Comparison of ENCODE assay signal across 17 mouse cellular contexts in genomic region chr19:58243604-58244003, GRCm38 (mm10).
DNase-seq lines count a peak whose midpoint lies in the region; ATAC-seq and TF ChIP-seq lines count a peak whose summit lies in the region.
"Had no signal": no experiment of that assay in that cellular context is flagged by ENCODE, and none has a peak within 500 bp of the region (broad histone marks: within the 10 kb centered on the region; RNA-seq: fewer than 3 reads in every experiment).

No protein-coding gene starts in this region.

- 75% methylated on average over 1 of the region's 1 CpGs for WGBS in kidney, embryonic 16.5 days
- 41% methylated on average over 1 of the region's 1 CpGs for WGBS in liver, embryonic 12.5 days (ENCODE audit: insufficient replicate concordance)
- 71% methylated on average over 1 of the region's 1 CpGs for WGBS in forebrain, embryonic 10.5 days
- WGBS in kidney, adult 2 months: 59% methylated on average over 1 of the region's 1 CpGs

- no peak for TF ChIP-seq POLR2A in kidney, adult 2 months (IDR thresholded peaks at IDR 0.05; ENCODE audit: low read depth, low read length)

- no peak for TF ChIP-seq CTCF in kidney, adult 2 months (conservative IDR thresholded peaks at IDR 0.05; ENCODE audit: insufficient read depth, insufficient read length, low read depth, low read length)

- peaks cover 12% of the 10 kb centered on the region for H3K4me1 ChIP-seq in kidney, embryonic 16.5 days (ENCODE audit: insufficient read depth, low read length)
- peaks cover 7% of the 10 kb centered on the region for H3K4me1 ChIP-seq in liver, embryonic 12.5 days
- H3K4me1 ChIP-seq in forebrain, embryonic 10.5 days: peaks cover 30% of the 10 kb centered on the region
- H3K4me1 ChIP-seq in kidney, adult 2 months (ENCODE audit: control insufficient read depth, insufficient read depth, low read length): no peaks in the 10 kb centered on the region

- H3K27me3 ChIP-seq in kidney, embryonic 16.5 days (ENCODE audit: insufficient read depth, low read length): no peaks in the 10 kb centered on the region
- no peaks in the 10 kb centered on the region; the same call in 1 of the 2 replicates for H3K27me3 ChIP-seq in liver, embryonic 12.5 days (replicated peaks)
- H3K27me3 ChIP-seq in forebrain, embryonic 10.5 days (ENCODE audit: poor library complexity, severe bottlenecking): peaks cover 33% of the 10 kb centered on the region
- H3K27me3 ChIP-seq in kidney, adult 2 months (replicated peaks; ENCODE audit: control insufficient read depth, insufficient read depth, low read length): no peaks in the 10 kb centered on the region

- no peaks in the 10 kb centered on the region for H3K36me3 ChIP-seq in kidney, embryonic 16.5 days (ENCODE audit: insufficient read depth, low read length)
- no peaks in the 10 kb centered on the region for H3K36me3 ChIP-seq in liver, embryonic 12.5 days
- no peaks in the 10 kb centered on the region for H3K36me3 ChIP-seq in forebrain, embryonic 10.5 days (replicated peaks)
- H3K36me3 ChIP-seq in kidney, adult 2 months (ENCODE audit: control insufficient read depth, insufficient read depth, low read length): no peaks in the 10 kb centered on the region
- H3K36me3 ChIP-seq: embryonic facial prominence, embryonic 15.5 days; hindbrain, embryonic 10.5 days had no signal

- no peaks in the 10 kb centered on the region for H3K9me3 ChIP-seq in kidney, embryonic 16.5 days (ENCODE audit: low read length)
- no peaks in the 10 kb centered on the region for H3K9me3 ChIP-seq in liver, embryonic 12.5 days (replicated peaks)
- H3K9me3 ChIP-seq in forebrain, embryonic 10.5 days: no peaks in the 10 kb centered on the region
- H3K9me3 ChIP-seq: embryonic facial prominence, embryonic 15.5 days; hindbrain, embryonic 10.5 days had no signal

- no peak for DNase-seq in kidney, adult 8-10 months
- DNase-seq in testis, postnatal 14 days (ENCODE audit: low spot score): no peak
- DNase-seq in forebrain, embryonic 10.5 days (ENCODE audit: extremely low spot score, low spot score): no peak
- DNase-seq in kidney, adult 2 months: no peak
- DNase-seq: adrenal gland, adult 8-10 months; B cell, adult 2 months; cerebellum, adult 2 months; kidney, postnatal 14 days; layer of hippocampus, adult 9-11 months; thymus, adult 2 months had no signal

- ATAC-seq in kidney, embryonic 16.5 days (ENCODE audit: low FRiP score, low TSS enrichment): 0 out of 2 replicates have a peak, but pooled peaks have one; percentile 9
- peak; percentile 46; the same call in 1 of the 2 replicates for ATAC-seq in erythroid progenitor cell, adult 5-6 weeks (replicated peaks; ENCODE audit: low FRiP score, poor library complexity, severe bottlenecking)
- peak; percentile 73 for ATAC-seq in liver, embryonic 12.5 days
- peak; percentile 93 for ATAC-seq in megakaryocyte-erythroid progenitor cell, adult 5-6 weeks (replicated peaks; ENCODE audit: low FRiP score, low TSS enrichment, poor library complexity, severe bottlenecking)
- ATAC-seq: forebrain, embryonic 14.5 days had no signal

- H3K9ac ChIP-seq in kidney, embryonic 16.5 days (replicated peaks; ENCODE audit: low read length): no peak overlapping the region
- H3K9ac ChIP-seq in liver, embryonic 12.5 days: no peak overlapping the region
- H3K9ac ChIP-seq: embryonic facial prominence, embryonic 15.5 days had no signal

- no peak overlapping the region for H3K27ac ChIP-seq in kidney, embryonic 16.5 days (ENCODE audit: low read length)
- H3K27ac ChIP-seq in liver, embryonic 12.5 days: no peak overlapping the region
- no peak overlapping the region; the same call in 1 of the 2 replicates for H3K27ac ChIP-seq in forebrain, embryonic 10.5 days
- no peak overlapping the region for H3K27ac ChIP-seq in kidney, adult 2 months (ENCODE audit: insufficient read depth, low read depth, low read length)
- H3K27ac ChIP-seq: embryonic facial prominence, embryonic 15.5 days had no signal

- H3K4me2 ChIP-seq in kidney, embryonic 16.5 days (replicated peaks; ENCODE audit: low read depth, low read length): no peak overlapping the region
- no peak overlapping the region for H3K4me2 ChIP-seq in liver, embryonic 12.5 days
- H3K4me2 ChIP-seq: embryonic facial prominence, embryonic 15.5 days had no signal

- no peak overlapping the region for H3K4me3 ChIP-seq in kidney, embryonic 16.5 days (ENCODE audit: low read length)
- no peak overlapping the region for H3K4me3 ChIP-seq in liver, embryonic 12.5 days
- H3K4me3 ChIP-seq in forebrain, embryonic 10.5 days: no peak overlapping the region
- no peak overlapping the region for H3K4me3 ChIP-seq in kidney, adult 2 months (ENCODE audit: insufficient read depth, low read depth, low read length)
- H3K4me3 ChIP-seq: embryonic facial prominence, embryonic 15.5 days; hindbrain, embryonic 10.5 days had no signal

Comparison
In these comparisons a context has a peak if more than half of its experiments do, and no peak if none do; other contexts are left out.
1. ATAC-seq: peak in every context shown above with its lines; median percentile 93 in megakaryocyte-erythroid progenitor cell, adult 5-6 weeks; 73 in liver, embryonic 12.5 days; 46 in erythroid progenitor cell, adult 5-6 weeks; 9 in kidney, embryonic 16.5 days.